Mouse (Mus musculus): ENCODE data around the gene Lrp4.

- TF ChIP-seq POLR2A (IDR thresholded peaks at IDR 0.05; ENCODE audit: low read depth, low read length) (no peak), CTCF (IDR thresholded peaks at IDR 0.05; ENCODE audit: extremely low read depth, insufficient read length, insufficient replicate concordance, low read depth, low read length) (no peak)
Measured at GRCm38 (mm10) chr2:91517186-91517585, 59.9 kb downstream of the Lrp4 start.
